ENCODE assay signal across 17 mouse cellular contexts in genomic region chr2:165974383-165974782, GRCm38 (mm10).
"Had no signal": no experiment of that assay in that cellular context is flagged by ENCODE, and none has a peak within 500 bp of the region (broad histone marks: within the 10 kb centered on the region; RNA-seq: fewer than 3 reads in every experiment).

No protein-coding gene starts in this region.

- H3K27me3 ChIP-seq: liver, embryonic 12.5 days; midbrain, embryonic 12.5 days; neural tube, embryonic 13.5 days; neural tube, embryonic 15.5 days had no signal

- H3K9ac ChIP-seq: liver, embryonic 12.5 days; liver, embryonic 14.5 days; lung, embryonic 14.5 days; midbrain, embryonic 12.5 days; neural tube, embryonic 13.5 days; neural tube, embryonic 15.5 days had no signal

- H3K4me3 ChIP-seq: liver, embryonic 12.5 days; midbrain, embryonic 10.5 days; midbrain, embryonic 12.5 days; myocyte; neural tube, embryonic 13.5 days; neural tube, embryonic 15.5 days had no signal

- DNase-seq: lung, embryonic 14.5 days; midbrain, embryonic 14.5 days; retina, postnatal 1 day; right cerebral cortex, adult 18-20 months; right cerebral cortex, postnatal 25 days; right cerebral cortex, postnatal 4 days; thymus, adult 2 months; thymus, postnatal 25 days; thymus, postnatal 4 days had no signal

- H3K36me3 ChIP-seq: liver, embryonic 12.5 days; midbrain, embryonic 10.5 days; midbrain, embryonic 12.5 days; neural tube, embryonic 13.5 days; neural tube, embryonic 15.5 days had no signal

- H3K27ac ChIP-seq: liver, embryonic 12.5 days; liver, embryonic 14.5 days; midbrain, embryonic 10.5 days; midbrain, embryonic 12.5 days; neural tube, embryonic 13.5 days; neural tube, embryonic 15.5 days had no signal

- H3K4me2 ChIP-seq: liver, embryonic 12.5 days; lung, embryonic 14.5 days; midbrain, embryonic 12.5 days; neural tube, embryonic 13.5 days; neural tube, embryonic 15.5 days had no signal

- H3K9me3 ChIP-seq: liver, embryonic 12.5 days; midbrain, embryonic 12.5 days; neural tube, embryonic 13.5 days; neural tube, embryonic 15.5 days had no signal

- H3K4me1 ChIP-seq: midbrain, embryonic 12.5 days; neural tube, embryonic 13.5 days; neural tube, embryonic 15.5 days had no signal

- ATAC-seq: liver, embryonic 12.5 days; midbrain, embryonic 16.5 days had no signal
